Mouse (Mus musculus): ENCODE measurements around the gene Id2. TPM values are rescaled to one million over a fixed set of nuclear protein-coding genes. Genes with fewer than 3 reads are reported as not detected.

Id2 gene
- polyA plus RNA-seq, 1 experiment: 188 TPM

- no peak for DNase-seq (ENCODE audit: extremely low spot score in 1 of 2, low spot score in 1 of 2)
Observed at GRCm38 (mm10) chr12:25109971-25110681, 13.2 kb upstream of the Id2 start.

GRCm38 (mm10) chr12:25108865-25109264 is 11.9 kb upstream of the Id2 start:
- no peak for DNase-seq (ENCODE audit: extremely low spot score in 1 of 2, low spot score in 1 of 2)

GRCm38 (mm10) chr12:25104541-25104940 is 7.6 kb upstream of the Id2 start:
- DNase-seq (ENCODE audit: extremely low spot score in 1 of 2, low spot score in 1 of 2): no peak

GRCm38 (mm10) chr12:25103911-25104310 is 7.0 kb upstream of the Id2 start:
- no peak for DNase-seq (ENCODE audit: extremely low spot score in 1 of 2, low spot score in 1 of 2)

GRCm38 (mm10) chr12:25101389-25101788 is 4.4 kb upstream of the Id2 start:
- no peak for DNase-seq (ENCODE audit: extremely low spot score in 1 of 2, low spot score in 1 of 2)

GRCm38 (mm10) chr12:25100411-25101217 is 3.7 kb upstream of the Id2 start:
- peak; percentile 49 to 61 for DNase-seq (ENCODE audit: extremely low spot score in 1 of 2, low spot score in 1 of 2)

GRCm38 (mm10) chr12:25099563-25100408 is 2.8 kb upstream of the Id2 start:
- DNase-seq (ENCODE audit: extremely low spot score in 1 of 2, low spot score in 1 of 2): peak in 1 of 2 experiments; percentile 36

- DNase-seq (ENCODE audit: extremely low spot score in 1 of 2, low spot score in 1 of 2): peak in 1 of 2 experiments; percentile 50
Observed at GRCm38 (mm10) chr12:25099313-25099562, 2.3 kb upstream of the Id2 start.

- DNase-seq (ENCODE audit: extremely low spot score in 1 of 2, low spot score in 1 of 2): peak; percentile 81 to 92
Observed at GRCm38 (mm10) chr12:25098561-25099312, 1.8 kb upstream of the Id2 start.

GRCm38 (mm10) chr12:25098161-25098550 is 1.2 kb upstream of the Id2 start:
- DNase-seq (ENCODE audit: extremely low spot score in 1 of 2, low spot score in 1 of 2): no peak

- DNase-seq (ENCODE audit: extremely low spot score in 1 of 2, low spot score in 1 of 2): peak in 1 of 2 experiments; percentile 52
Observed at GRCm38 (mm10) chr12:25097210-25098160, 545 bp upstream of the Id2 start.

- DNase-seq (ENCODE audit: extremely low spot score in 1 of 2, low spot score in 1 of 2): no peak
Observed at GRCm38 (mm10) chr12:25096640-25097051, 294 bp downstream of the Id2 start.

- DNase-seq (ENCODE audit: extremely low spot score in 1 of 2, low spot score in 1 of 2): peak; percentile 97 to 99
Observed at GRCm38 (mm10) chr12:25095974-25096639, 833 bp downstream of the Id2 start.

- DNase-seq (ENCODE audit: extremely low spot score in 1 of 2, low spot score in 1 of 2): no peak
Observed at GRCm38 (mm10) chr12:25095538-25095937, 1.4 kb downstream of the Id2 start.

GRCm38 (mm10) chr12:25094621-25095521 is 2.1 kb downstream of the Id2 start:
- peak in 1 of 2 experiments; percentile 39 for DNase-seq (ENCODE audit: extremely low spot score in 1 of 2, low spot score in 1 of 2)

GRCm38 (mm10) chr12:25093241-25093774 is 3.6 kb downstream of the Id2 start:
- DNase-seq (ENCODE audit: extremely low spot score in 1 of 2, low spot score in 1 of 2): no peak

GRCm38 (mm10) chr12:25092751-25093211 is 4.2 kb downstream of the Id2 start:
- DNase-seq (ENCODE audit: extremely low spot score in 1 of 2, low spot score in 1 of 2): no peak

Data from frontal cortex, adult 2 months (tissue).